Mouse (Mus musculus): ENCODE data around the gene Camk1d. TPM values are rescaled to one million over a fixed set of nuclear protein-coding genes. Genes with fewer than 3 reads are reported as not detected.

Camk1d gene
- polyA plus RNA-seq (2017; shearing (Covaris generic)), result 16.7 TPM

GRCm38 (mm10) chr2:5714211-5715053 is at the start of gene Camk1d:
Gene Camk1d, minus strand, starts transcription at chr2:5714515.

Other genes starting within 250 kb of the Camk1d start
- 39.2 TPM for gene Nudt5, start 130.5 kb upstream of the Camk1d start, polyA plus RNA-seq (2017; shearing (Covaris generic))
- 190 TPM for gene Cdc123, start 130.6 kb upstream of the Camk1d start, polyA plus RNA-seq (2017; shearing (Covaris generic))
- 1.5 TPM for gene Gm13199, start 148.4 kb upstream of the Camk1d start, polyA plus RNA-seq (2017; shearing (Covaris generic))
- gene Sec61a2, start 180.9 kb upstream of the Camk1d start, polyA plus RNA-seq (2017; shearing (Covaris generic)), result 24.7 TPM
- gene Dhtkd1, start 228.3 kb upstream of the Camk1d start, polyA plus RNA-seq (2017; shearing (Covaris generic)), result not detected
- gene Upf2, start 237.0 kb upstream of the Camk1d start, polyA plus RNA-seq (2017; shearing (Covaris generic)), result 21.6 TPM